Mouse (Mus musculus) midbrain, embryonic 12.5 days (tissue): Measurements from ENCODE around the gene Nid2. TPM values are rescaled to one million over a fixed set of nuclear protein-coding genes. Genes with fewer than 3 reads are reported as not detected.

Experiments
- ATAC-seq: fragments of 200-750 bp; cut with Nextera tagmentation; 2 replicates; pipeline ENCODE4 v1.8.0; 2017; ENCODE audit warnings: low read depth, moderate TSS enrichment, moderate library complexity; ENCODE audit not compliant: low FRiP score
- H3K27ac ChIP-seq: fragments of 300-500 bp; sonication (generic); replicated peaks from 2 replicates; pipeline ENCODE4 v1.5.1; 2016; ENCODE audit warnings: mild to moderate bottlenecking
- H3K27me3 ChIP-seq: fragments of 300-500 bp; sonication (generic); 2 replicates; pipeline ENCODE4 v1.6.1; 2016; ENCODE audit warnings: mild to moderate bottlenecking
- H3K36me3 ChIP-seq: fragments of 300-500 bp; sonication (generic); 2 replicates; pipeline ENCODE4 v1.6.1; 2016
- H3K4me1 ChIP-seq: fragments of 300-500 bp; sonication (generic); 2 replicates; pipeline ENCODE4 v1.6.1; 2016
- H3K4me2 ChIP-seq: fragments of 300-500 bp; sonication (generic); replicated peaks from 2 replicates; pipeline ENCODE4 v1.6.1; 2016; ENCODE audit warnings: mild to moderate bottlenecking, moderate library complexity
- H3K4me3 ChIP-seq: fragments of 300-500 bp; sonication (generic); 2 replicates; pipeline ENCODE4 v1.5.1; 2016; ENCODE audit warnings: mild to moderate bottlenecking
- H3K9ac ChIP-seq: fragments of 300-500 bp; sonication (generic); replicated peaks from 2 replicates; pipeline ENCODE4 v1.6.1; 2016; ENCODE audit warnings: mild to moderate bottlenecking, moderate library complexity
- H3K9me3 ChIP-seq: fragments of 300-500 bp; sonication (generic); 2 replicates; pipeline ENCODE4 v1.6.1; 2016; ENCODE audit warnings: mild to moderate bottlenecking
- WGBS: fragments of 180-500 bp; shearing (Covaris S2); methylation state at CpG from one replicate; pipeline ENCODE4 v1.1.7; 2016; 5-methylcytosine and 5-hydroxymethylcytosine counted together
- polyA plus RNA-seq: library from polyadenylated mRNA; unstranded; fragments of >200 nt; fragmentation: Nextera tagmentation; extraction: Ambion mirVana; gene quantifications from 2 replicates; pipeline ENCODE4 v1.2.1, GENCODE M21; 2016

Gene Nid2
- polyA plus RNA-seq, 1 experiment from 2014 or later: 60.8 TPM

- ATAC-seq: no peak
- H3K27me3 ChIP-seq: no peaks in the 10 kb centered on the region
- no peaks in the 10 kb centered on the region for H3K9me3 ChIP-seq
- H3K27ac ChIP-seq: no peak overlapping the region
- no peaks in the 10 kb centered on the region for H3K36me3 ChIP-seq
- H3K9ac ChIP-seq: no peak overlapping the region
- no peak overlapping the region for H3K4me3 ChIP-seq
- no peaks in the 10 kb centered on the region for H3K4me1 ChIP-seq
- 82% methylated on average over 5 of the region's 5 CpGs for WGBS
- no peak overlapping the region for H3K4me2 ChIP-seq
These were observed 22.8 kb upstream of the Nid2 start for GRCm38 (mm10) chr14:19728278-19728677.

DNA sequence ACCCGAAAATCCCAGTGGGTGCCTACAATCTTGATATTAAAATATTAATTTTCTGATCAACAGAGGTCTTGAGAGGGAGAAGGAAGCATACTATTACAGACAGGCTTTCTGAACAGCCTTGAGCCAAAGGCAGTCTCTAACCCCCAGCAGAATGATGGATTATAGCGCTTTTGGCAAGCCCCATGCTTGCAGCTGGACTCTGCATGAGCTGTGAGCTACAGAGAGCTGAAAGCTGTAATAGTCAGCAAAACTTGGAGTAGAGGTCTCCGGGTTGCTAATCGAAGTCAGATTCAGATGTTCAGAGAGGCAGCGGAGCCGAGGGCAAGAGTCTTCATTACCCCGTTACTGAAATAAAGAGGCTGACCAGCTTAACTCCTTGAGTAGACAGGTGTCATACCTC is 22.3 kb upstream of the Nid2 start:
- Histone ChIP-seq H3K4me2 (no peak overlapping the region), H3K4me3 (no peak overlapping the region), H3K9ac (no peak overlapping the region), H3K27me3 (0 out of 2 replicates have a peak, but pooled peaks cover 4% of the 10 kb centered on the region), H3K9me3 (no peaks in the 10 kb centered on the region), H3K27ac (no peak overlapping the region), H3K36me3 (no peaks in the 10 kb centered on the region), H3K4me1 (no peaks in the 10 kb centered on the region)
- ATAC-seq: no peak
- 86% methylated on average over 7 of the region's 7 CpGs for WGBS

DNA sequence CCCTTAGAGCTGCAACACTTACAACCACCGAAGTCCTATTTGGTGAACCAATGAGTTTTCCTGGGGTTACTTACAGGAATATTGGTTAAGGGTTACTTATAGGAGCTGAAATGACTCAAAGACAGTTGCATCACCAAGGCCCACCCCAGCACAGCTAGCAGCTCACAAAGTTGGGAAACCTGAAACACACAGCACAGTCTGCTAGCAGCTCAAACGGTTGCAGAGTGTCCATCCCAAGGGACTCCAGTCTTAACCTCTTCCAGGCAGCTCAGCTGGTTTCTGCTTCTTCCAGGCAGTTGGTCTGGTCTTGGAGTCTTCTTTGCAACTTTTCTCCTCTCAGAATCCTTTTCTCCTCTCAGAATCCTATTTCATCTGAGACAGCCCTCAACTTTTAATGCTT is 19.0 kb upstream of the Nid2 start:
- H3K4me1 ChIP-seq: no peaks in the 10 kb centered on the region
- ATAC-seq: no peak
- no peak overlapping the region for H3K27ac ChIP-seq
- H3K4me2 ChIP-seq: no peak overlapping the region
- H3K9ac ChIP-seq: no peak overlapping the region
- H3K27me3 ChIP-seq: 0 out of 2 replicates have a peak, but pooled peaks cover 6% of the 10 kb centered on the region
- no peak overlapping the region for H3K4me3 ChIP-seq
- H3K36me3 ChIP-seq: no peaks in the 10 kb centered on the region
- H3K9me3 ChIP-seq: no peaks in the 10 kb centered on the region
- 86% methylated on average over 2 of the region's 2 CpGs for WGBS

- H3K9me3 ChIP-seq: no peaks in the 10 kb centered on the region
- no peaks in the 10 kb centered on the region for H3K36me3 ChIP-seq
- H3K4me2 ChIP-seq: no peak overlapping the region
- ATAC-seq: no peak
- H3K4me3 ChIP-seq: no peak overlapping the region
- WGBS: 67% methylated on average over 4 of the region's 4 CpGs
- H3K4me1 ChIP-seq: peaks cover 11% of the 10 kb centered on the region
- no peak overlapping the region for H3K27ac ChIP-seq
- H3K9ac ChIP-seq: no peak overlapping the region
- H3K27me3 ChIP-seq: 0 out of 2 replicates have a peak, but pooled peaks cover 6% of the 10 kb centered on the region
These were observed 17.4 kb upstream of the Nid2 start for GRCm38 (mm10) chr14:19733490-19734282.

- Histone ChIP-seq H3K36me3 (no peaks in the 10 kb centered on the region), H3K4me1 (peaks cover 11% of the 10 kb centered on the region), H3K9ac (no peak overlapping the region), H3K27me3 (0 out of 2 replicates have a peak, but pooled peaks cover 6% of the 10 kb centered on the region), H3K27ac (no peak overlapping the region), H3K4me3 (no peak overlapping the region), H3K4me2 (no peak overlapping the region), H3K9me3 (no peaks in the 10 kb centered on the region)
- no peak for ATAC-seq
- 28% methylated on average over 6 of the region's 6 CpGs for WGBS
These were observed 15.8 kb upstream of the Nid2 start for GRCm38 (mm10) chr14:19735303-19735702.

- no peak overlapping the region for H3K4me2 ChIP-seq
- no peak for ATAC-seq
- 0 out of 2 replicates have a peak overlapping the region, but pooled peaks have one; percentile 49 for H3K27ac ChIP-seq
- peaks cover 11% of the 10 kb centered on the region for H3K4me1 ChIP-seq
- H3K27me3 ChIP-seq: 0 out of 2 replicates have a peak, but pooled peaks cover 6% of the 10 kb centered on the region
- H3K9ac ChIP-seq: no peak overlapping the region
- no peaks in the 10 kb centered on the region for H3K9me3 ChIP-seq
- no peaks in the 10 kb centered on the region for H3K36me3 ChIP-seq
- no peak overlapping the region for H3K4me3 ChIP-seq
These were observed 13.5 kb upstream of the Nid2 start for GRCm38 (mm10) chr14:19737568-19737967.

- Histone ChIP-seq H3K4me3 (no peak overlapping the region), H3K9me3 (no peaks in the 10 kb centered on the region), H3K27me3 (0 out of 2 replicates have a peak, but pooled peaks cover 6% of the 10 kb centered on the region), H3K36me3 (no peaks in the 10 kb centered on the region), H3K9ac (no peak overlapping the region), H3K4me2 (no peak overlapping the region), H3K4me1 (peaks cover 11% of the 10 kb centered on the region), H3K27ac (peak overlapping the region; percentile 49; the same call in 1 of the 2 replicates)
- ATAC-seq: no peak
- 14% methylated on average over 5 of the region's 5 CpGs for WGBS
These were observed 12.8 kb upstream of the Nid2 start for GRCm38 (mm10) chr14:19738094-19738843.

- H3K9ac ChIP-seq: no peak overlapping the region
- 52% methylated on average over 9 of the region's 9 CpGs for WGBS
- ATAC-seq: no peak
These were observed 11.5 kb upstream of the Nid2 start for GRCm38 (mm10) chr14:19739416-19740146.

GRCm38 (mm10) chr14:19740147-19740738 is 10.8 kb upstream of the Nid2 start:
- H3K36me3 ChIP-seq: no peaks in the 10 kb centered on the region
- no peaks in the 10 kb centered on the region for H3K9me3 ChIP-seq
- no peak overlapping the region for H3K9ac ChIP-seq
- no peak overlapping the region for H3K4me3 ChIP-seq
- no peaks in the 10 kb centered on the region for H3K27me3 ChIP-seq
- WGBS: 93% methylated on average over 6 of the region's 6 CpGs
- peaks cover 11% of the 10 kb centered on the region for H3K4me1 ChIP-seq
- ATAC-seq: no peak
- no peak overlapping the region for H3K4me2 ChIP-seq
- H3K27ac ChIP-seq: no peak overlapping the region

More at GRCm38 (mm10) chr14:19739416-19740146, 11.5 kb upstream of the Nid2 start:
- no peak overlapping the region for H3K27ac ChIP-seq
- H3K27me3 ChIP-seq: no peaks in the 10 kb centered on the region
- no peaks in the 10 kb centered on the region for H3K9me3 ChIP-seq
- H3K4me1 ChIP-seq: peaks cover 11% of the 10 kb centered on the region
- no peak overlapping the region for H3K4me2 ChIP-seq
- no peaks in the 10 kb centered on the region for H3K36me3 ChIP-seq
- H3K4me3 ChIP-seq: no peak overlapping the region

DNA sequence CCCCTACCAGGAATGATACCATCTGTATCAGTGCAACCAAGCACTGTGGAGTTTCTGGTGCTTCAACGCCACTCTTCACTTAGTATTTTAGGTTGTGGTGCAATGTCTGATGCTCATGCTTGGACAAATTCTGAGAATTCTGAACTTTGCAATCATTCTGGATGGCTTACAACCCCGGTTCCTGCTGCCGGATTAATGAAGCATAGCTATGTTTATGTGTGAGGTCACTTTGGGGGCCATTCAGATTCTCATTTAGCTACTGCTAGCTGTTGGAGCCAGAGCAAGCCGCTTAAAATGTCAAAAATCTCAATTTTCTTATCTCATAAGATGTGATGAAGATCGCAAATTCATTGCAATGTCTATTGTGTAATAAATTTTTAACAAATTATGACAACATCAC is 6.2 kb upstream of the Nid2 start:
- WGBS: 92% methylated on average over 5 of the region's 5 CpGs
- ATAC-seq: no peak
- Histone ChIP-seq H3K4me2 (no peak overlapping the region), H3K4me1 (no peaks in the 10 kb centered on the region), H3K36me3 (no peaks in the 10 kb centered on the region), H3K9me3 (no peaks in the 10 kb centered on the region), H3K27ac (no peak overlapping the region), H3K9ac (no peak overlapping the region), H3K27me3 (peaks cover 19% of the 10 kb centered on the region), H3K4me3 (no peak overlapping the region)

DNA sequence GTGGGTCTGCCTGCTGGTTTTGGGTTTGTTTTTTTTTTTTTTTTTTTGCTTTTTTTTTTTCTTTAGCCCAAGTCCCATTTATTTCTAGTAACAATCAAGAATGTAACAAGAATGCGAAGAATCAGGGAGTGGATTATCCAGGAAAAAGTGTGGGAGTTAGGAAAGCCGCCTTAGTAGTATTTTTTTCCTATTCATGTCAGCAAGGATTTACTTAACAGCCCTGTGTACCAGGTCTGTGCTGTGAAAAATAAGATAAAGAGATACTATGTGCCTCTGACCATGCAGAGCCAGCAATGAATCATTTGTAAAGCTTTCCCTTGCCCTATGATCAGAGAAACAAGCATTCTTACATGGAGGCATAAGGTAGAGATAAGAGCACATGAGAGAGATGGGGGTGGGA is 4.8 kb upstream of the Nid2 start:
- H3K9ac ChIP-seq: no peak overlapping the region
- H3K4me2 ChIP-seq: no peak overlapping the region
- peaks cover 29% of the 10 kb centered on the region for H3K27me3 ChIP-seq
- peaks cover 8% of the 10 kb centered on the region for H3K4me1 ChIP-seq
- no peak for ATAC-seq
- WGBS: 91% methylated on average over 2 of the region's 2 CpGs
- H3K9me3 ChIP-seq: no peaks in the 10 kb centered on the region
- no peak overlapping the region for H3K27ac ChIP-seq
- no peak overlapping the region for H3K4me3 ChIP-seq
- no peaks in the 10 kb centered on the region for H3K36me3 ChIP-seq
